Mouse (Mus musculus) heart, postnatal 0 days (tissue): ENCODE results near the gene Plin5. TPM values are rescaled to one million over a fixed set of nuclear protein-coding genes. Genes with fewer than 3 reads are reported as not detected.
"Not testable (repeated sequence)": the region's sequence is repeated elsewhere in the genome, so short reads cannot be mapped to it uniquely, and the experiment has no call there.

ENCODE experiments used
- ATAC-seq: fragments of 200-750 bp; cut with Nextera tagmentation; 2 replicates; pipeline ENCODE4 v1.8.0; 2017; ENCODE audit warnings: low read depth, moderate number of reproducible peaks, moderate library complexity; ENCODE audit not compliant: insufficient read depth
- DNase-seq: peaks from one replicate; pipeline ENCODE4 v3.0.0-alpha.2; 2016; ENCODE audit warnings: low spot score
- H3K27ac ChIP-seq: fragments of 300-500 bp; sonication (generic); 2 replicates; pipeline ENCODE4 v1.5.1; 2014; ENCODE audit warnings: low read depth, mild to moderate bottlenecking
- H3K27me3 ChIP-seq: fragments of 300-500 bp; sonication (generic); 2 replicates; pipeline ENCODE4 v1.6.1; 2014; ENCODE audit warnings: low read length, mixed read lengths; ENCODE audit not compliant: control insufficient read depth, insufficient read depth
- H3K36me3 ChIP-seq: fragments of 300-500 bp; sonication (generic); replicated peaks from 2 replicates; pipeline ENCODE4 v1.6.1; 2014; ENCODE audit warnings: low read length, mixed read lengths; ENCODE audit not compliant: control insufficient read depth, insufficient read depth
- H3K4me1 ChIP-seq: fragments of 300-500 bp; sonication (generic); 2 replicates; pipeline ENCODE4 v1.6.1; 2014; ENCODE audit warnings: antibody characterized with exemption; ENCODE audit not compliant: control insufficient read depth, insufficient read depth
- H3K4me2 ChIP-seq: fragments of 300-500 bp; sonication (generic); 2 replicates; pipeline ENCODE4 v1.6.1; 2014; ENCODE audit warnings: low read depth, mild to moderate bottlenecking, low read length, moderate library complexity
- H3K4me3 ChIP-seq: fragments of 300-500 bp; sonication (generic); 2 replicates; pipeline ENCODE4 v1.5.1; 2014; ENCODE audit warnings: low read depth, low read length
- H3K9ac ChIP-seq: fragments of 300-500 bp; sonication (generic); replicated peaks from 2 replicates; pipeline ENCODE4 v1.6.1; 2014; ENCODE audit warnings: low read depth, low read length, mixed read lengths
- H3K9me3 ChIP-seq: fragments of 300-500 bp; sonication (generic); replicated peaks from 2 replicates; pipeline ENCODE4 v1.6.1; 2016; ENCODE audit warnings: low read length; ENCODE audit not compliant: control insufficient read depth
- CTCF ChIP-seq: IDR thresholded peaks from 2 replicates; pipeline ENCODE4 v1.5.1; 2016; ENCODE audit warnings: antibody characterized with exemption, control low read depth, low read depth
- EP300 ChIP-seq: IDR thresholded peaks from 2 replicates; pipeline ENCODE4 v1.6.1; 2016; ENCODE audit warnings: antibody characterized with exemption, low read depth
- WGBS: fragments of 180-500 bp; shearing (Covaris S2); extraction: QIAGEN DNeasy Blood & Tissue Kit; methylation state at CpG from one replicate; pipeline ENCODE4 v1.1.7; 2014; 5-methylcytosine and 5-hydroxymethylcytosine counted together
- polyA plus RNA-seq: library from polyadenylated mRNA; unstranded; fragments of >200 nt; fragmentation: Nextera tagmentation; extraction: Ambion mirVana; gene quantifications from 2 replicates; pipeline ENCODE4 v1.2.1, GENCODE M21; 2015
- total RNA-seq: library from RNA; depleted of rRNA; stranded (reverse); fragments of >200 nt; gene quantifications from 2 replicates; pipeline ENCODE4 v1.2.3, GENCODE M21; 2014; ENCODE audit warnings: low replicate concordance; rRNA removed

Gene Plin5
- total and polyA plus RNA-seq, 2 experiments from 2014 or later = 55.7 to 58.8 TPM

DNA sequence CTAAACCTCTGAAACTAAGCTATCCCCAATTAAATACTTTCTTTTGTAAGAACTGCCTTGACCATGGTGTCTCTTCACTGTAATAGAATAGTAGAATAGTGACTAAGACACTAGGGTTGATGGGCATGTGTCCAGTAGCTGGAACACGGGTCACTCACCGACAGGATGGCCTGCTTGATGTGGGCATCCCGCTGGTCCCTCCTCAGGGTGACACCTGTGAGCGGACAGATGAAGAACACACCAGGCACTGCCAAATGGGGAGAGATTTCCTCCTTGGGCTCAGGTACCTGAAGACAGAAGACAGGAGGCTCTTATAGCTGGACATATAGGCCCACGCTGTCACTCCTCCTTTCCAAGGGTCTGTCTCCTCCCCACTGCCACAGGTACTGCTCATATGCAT lies 45.2 kb downstream of the Plin5 start:
- H3K27me3 ChIP-seq = no peaks in the 10 kb centered on the region
- DNase-seq = no peak
- H3K4me1 ChIP-seq = peaks cover 5% of the 10 kb centered on the region; the same call in 1 of the 2 replicates
- 83% methylated on average over 5 of the region's 5 CpGs for WGBS
- peaks cover 63% of the 10 kb centered on the region for H3K36me3 ChIP-seq
- H3K4me3 ChIP-seq = no peak overlapping the region
- TF ChIP-seq CTCF (no peak), EP300 (no peak)
- H3K9me3 ChIP-seq = no peaks in the 10 kb centered on the region
- no peak for ATAC-seq
- no peak overlapping the region for H3K9ac ChIP-seq
- no peak overlapping the region for H3K4me2 ChIP-seq
- no peak overlapping the region for H3K27ac ChIP-seq

DNA sequence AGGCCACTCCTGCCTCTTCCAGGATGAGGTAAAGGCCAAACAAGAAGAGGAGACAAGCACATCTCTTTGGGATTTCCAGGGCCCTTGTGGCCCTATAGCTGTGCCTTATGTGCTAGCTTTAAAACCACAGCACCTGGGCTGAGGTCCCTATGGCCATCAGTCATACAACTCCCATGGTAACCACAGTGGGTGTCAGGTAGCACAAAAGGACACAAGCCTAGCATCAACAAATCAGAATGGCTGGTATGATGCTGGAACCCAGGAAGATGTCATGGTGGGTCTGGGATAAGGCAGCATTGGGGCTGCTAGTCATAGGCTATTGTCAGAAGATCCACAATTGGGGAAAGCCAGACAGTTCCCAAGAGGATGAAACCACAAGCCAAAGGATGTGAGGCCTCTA lies 46.3 kb downstream of the Plin5 start:
- Histone ChIP-seq H3K4me2 (no peak overlapping the region), H3K9ac (no peak overlapping the region), H3K4me1 (peaks cover 5% of the 10 kb centered on the region; the same call in 1 of the 2 replicates), H3K27me3 (no peaks in the 10 kb centered on the region), H3K4me3 (no peak overlapping the region), H3K27ac (no peak overlapping the region), H3K9me3 (no peaks in the 10 kb centered on the region), H3K36me3 (peaks cover 73% of the 10 kb centered on the region)
- DNase-seq (no peak), ATAC-seq (no peak)
- TF ChIP-seq CTCF (no peak), EP300 (no peak)

DNA sequence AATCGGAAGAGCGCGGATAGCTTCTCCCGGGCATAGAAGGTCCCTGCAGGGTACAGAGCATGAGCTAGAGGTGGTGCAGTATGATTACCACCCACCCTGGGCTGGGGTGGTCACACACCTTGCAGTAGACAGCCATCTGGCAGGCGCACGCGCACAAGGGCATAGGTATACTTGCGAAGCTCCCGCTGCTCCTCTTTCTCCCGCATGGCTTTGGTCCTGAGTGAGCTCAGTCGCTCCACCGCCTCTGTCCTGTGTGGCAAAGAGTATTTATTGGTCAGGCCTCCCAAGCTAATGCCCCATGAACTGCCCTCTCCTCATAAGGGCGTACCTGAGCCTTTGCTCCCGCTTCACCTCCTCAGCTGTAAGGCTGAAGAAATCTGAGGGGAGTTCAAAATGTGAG lies 48.3 kb downstream of the Plin5 start:
- ATAC-seq (no peak), DNase-seq (no peak)
- H3K9me3 ChIP-seq = no peaks in the 10 kb centered on the region
- 94% methylated on average over 14 of the region's 14 CpGs for WGBS
- no peak overlapping the region for H3K4me2 ChIP-seq
- 0 out of 2 replicates have a peak, but pooled peaks cover 2% of the 10 kb centered on the region for H3K4me1 ChIP-seq
- H3K27me3 ChIP-seq = no peaks in the 10 kb centered on the region
- H3K4me3 ChIP-seq = no peak overlapping the region
- no peak overlapping the region for H3K27ac ChIP-seq
- no peak overlapping the region for H3K9ac ChIP-seq
- H3K36me3 ChIP-seq = peaks cover 91% of the 10 kb centered on the region
- TF ChIP-seq EP300 (no peak), CTCF (no peak)

DNA sequence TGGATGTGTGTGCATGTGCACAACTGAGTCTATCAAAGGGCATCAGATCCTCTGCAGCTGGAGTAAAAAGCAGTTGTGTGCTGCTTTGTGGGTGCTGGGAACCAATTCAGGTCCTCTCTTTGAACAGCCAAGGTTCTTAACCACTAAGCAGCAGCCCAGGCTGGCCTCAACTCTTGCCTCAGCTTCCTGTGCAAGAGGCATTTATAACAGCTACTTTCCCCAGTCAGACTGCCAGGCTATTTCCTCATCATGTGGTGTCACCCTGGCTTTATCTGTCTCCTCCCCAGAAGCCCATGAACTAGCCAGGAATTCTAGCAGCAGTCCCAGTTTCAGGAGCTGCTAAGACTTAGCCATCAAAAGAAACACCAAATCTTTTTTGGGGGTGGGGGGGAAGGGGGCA lies 50.9 kb downstream of the Plin5 start:
- H3K9ac ChIP-seq = no peak overlapping the region
- no peaks in the 10 kb centered on the region for H3K4me1 ChIP-seq
- H3K4me2 ChIP-seq = no peak overlapping the region
- TF ChIP-seq CTCF (no peak), EP300 (no peak)
- DNase-seq (no peak), ATAC-seq (no peak)
- H3K27ac ChIP-seq = no peak overlapping the region
- H3K27me3 ChIP-seq = no peaks in the 10 kb centered on the region
- H3K36me3 ChIP-seq = peaks cover 93% of the 10 kb centered on the region
- H3K4me3 ChIP-seq = no peak overlapping the region
- no peaks in the 10 kb centered on the region for H3K9me3 ChIP-seq

DNA sequence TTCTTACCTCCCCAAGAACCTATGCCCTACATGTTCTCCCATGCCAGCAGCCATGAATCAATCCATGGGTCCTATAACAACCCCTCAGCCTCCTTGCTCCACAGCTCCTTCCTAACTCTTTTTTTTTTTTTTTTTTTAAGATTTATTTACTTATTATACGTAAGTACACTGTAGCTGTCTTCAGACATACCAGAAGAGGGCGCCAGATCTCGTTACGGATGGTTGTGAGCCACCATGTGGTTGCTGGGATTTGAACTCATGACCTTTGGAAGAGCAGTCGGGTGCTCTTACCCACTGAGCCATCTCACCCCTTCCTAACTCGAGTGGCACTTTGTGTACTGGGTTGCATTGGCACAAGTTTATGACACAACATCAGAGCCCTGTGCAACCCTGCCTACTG lies 51.7 kb downstream of the Plin5 start:
- H3K27ac ChIP-seq, H3K4me1 ChIP-seq, H3K9ac ChIP-seq, H3K4me2 ChIP-seq, H3K27me3 ChIP-seq, DNase-seq, H3K9me3 ChIP-seq, ATAC-seq, H3K4me3 ChIP-seq: not testable (repeated sequence)
- peaks cover 92% of the 10 kb centered on the region for H3K36me3 ChIP-seq
- WGBS = 83% methylated on average over 6 of the region's 6 CpGs

DNA sequence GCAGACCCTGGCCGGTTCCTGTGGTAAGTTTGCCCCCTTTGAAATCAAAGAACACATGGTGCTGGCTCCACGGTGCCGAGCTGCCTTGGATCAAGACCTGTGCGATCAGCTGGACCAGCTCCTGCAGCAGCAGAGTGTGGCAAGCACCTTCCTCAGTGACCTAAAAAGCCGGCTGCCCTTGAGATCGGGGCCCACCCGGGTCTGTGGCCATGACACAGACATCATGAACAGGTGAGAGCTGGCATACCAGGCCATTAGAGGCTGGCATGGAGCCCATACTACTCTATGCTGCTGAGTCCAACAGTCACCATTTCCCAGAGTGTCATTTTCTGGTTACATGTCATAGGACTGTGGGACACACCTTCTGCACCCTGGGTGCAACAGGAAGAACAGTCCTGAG lies 55.3 kb downstream of the Plin5 start:
- no peak for DNase-seq
- Histone ChIP-seq H3K36me3 (peaks cover 80% of the 10 kb centered on the region), H3K4me2 (no peak overlapping the region), H3K27me3 (no peaks in the 10 kb centered on the region), H3K9me3 (no peaks in the 10 kb centered on the region), H3K4me3 (no peak overlapping the region), H3K4me1 (no peaks in the 10 kb centered on the region), H3K9ac (no peak overlapping the region), H3K27ac (no peak overlapping the region)
- WGBS = 89% methylated on average over 7 of the region's 7 CpGs
- no peak for ATAC-seq
- no peak for TF ChIP-seq CTCF
- no peak for TF ChIP-seq EP300

Other genes with a start within 250 kb of the Plin5 start
- 0.08 and 4.4 TPM in 2 replicates for gene Zfp119a, start 238.7 kb downstream of the Plin5 start, total RNA-seq
- 5.4 and 6.0 TPM in 2 replicates for gene Zfp119a, start 238.7 kb downstream of the Plin5 start, polyA plus RNA-seq
- 3.1 and 8.2 TPM in 2 replicates for gene Zfp959, start 225.5 kb downstream of the Plin5 start, total RNA-seq
- gene Zfp959, start 225.5 kb downstream of the Plin5 start, polyA plus RNA-seq = 7.3 and 7.4 TPM in 2 replicates
- gene Zfp119b, start 168.1 kb downstream of the Plin5 start, total RNA-seq = 2.9 and 3.8 TPM in 2 replicates
- 5.6 and 6.8 TPM in 2 replicates for gene Zfp119b, start 168.1 kb downstream of the Plin5 start, polyA plus RNA-seq
- not detected in 2 replicates for gene Ebi3, start 165.0 kb downstream of the Plin5 start, total RNA-seq
- gene Ebi3, start 165.0 kb downstream of the Plin5 start, polyA plus RNA-seq = 0.37 and 1.1 TPM in 2 replicates
- gene Yju2, start 158.5 kb downstream of the Plin5 start, total RNA-seq = 5.9 and 6.4 TPM in 2 replicates
- 12.3 and 12.8 TPM in 2 replicates for gene Yju2, start 158.5 kb downstream of the Plin5 start, polyA plus RNA-seq
- gene Shd, start 147.1 kb downstream of the Plin5 start, total RNA-seq = 7.5 and 11.7 TPM in 2 replicates
- gene Shd, start 147.1 kb downstream of the Plin5 start, polyA plus RNA-seq = 5.0 and 5.7 TPM in 2 replicates
- gene Fsd1, start 131.1 kb downstream of the Plin5 start, total RNA-seq = not detected in 2 replicates
- gene Fsd1, start 131.1 kb downstream of the Plin5 start, polyA plus RNA-seq = 0.26 and 0.51 TPM in 2 replicates
- 14.3 and 23.7 TPM in 2 replicates for gene Stap2, start 112.0 kb downstream of the Plin5 start, total RNA-seq
- 16.0 and 17.2 TPM in 2 replicates for gene Stap2, start 112.0 kb downstream of the Plin5 start, polyA plus RNA-seq
- gene Mpnd, start 111.9 kb downstream of the Plin5 start, total RNA-seq = 100 and 114 TPM in 2 replicates
- gene Mpnd, start 111.9 kb downstream of the Plin5 start, polyA plus RNA-seq = 42.5 and 42.9 TPM in 2 replicates
- 45.8 and 61.1 TPM in 2 replicates for gene Sh3gl1, start 81.0 kb downstream of the Plin5 start, total RNA-seq
- gene Sh3gl1, start 81.0 kb downstream of the Plin5 start, polyA plus RNA-seq = 43.5 and 49.5 TPM in 2 replicates
- gene Chaf1a, start 77.2 kb downstream of the Plin5 start, total RNA-seq = 2.8 and 8.3 TPM in 2 replicates
- 2.9 and 3.0 TPM in 2 replicates for gene Chaf1a, start 77.2 kb downstream of the Plin5 start, polyA plus RNA-seq
- gene Ubxn6, start 42.6 kb downstream of the Plin5 start, total RNA-seq = 67.5 and 68.1 TPM in 2 replicates
- 56.2 and 58.2 TPM in 2 replicates for gene Ubxn6, start 42.6 kb downstream of the Plin5 start, polyA plus RNA-seq
- 23.9 and 35.9 TPM in 2 replicates for gene Hdgfl2, start 38.0 kb downstream of the Plin5 start, total RNA-seq
- 52.1 TPM in 2 replicates for gene Hdgfl2, start 38.0 kb downstream of the Plin5 start, polyA plus RNA-seq
- 47.4 and 88.5 TPM in 2 replicates for gene Plin4, start 7.8 kb downstream of the Plin5 start, total RNA-seq
- gene Plin4, start 7.8 kb downstream of the Plin5 start, polyA plus RNA-seq = 5.9 and 9.4 TPM in 2 replicates
- 4.5 and 5.1 TPM in 2 replicates for gene Lrg1, start 4.4 kb upstream of the Plin5 start, total RNA-seq
- gene Lrg1, start 4.4 kb upstream of the Plin5 start, polyA plus RNA-seq = 9.0 and 10.0 TPM in 2 replicates
- 7.9 and 10.4 TPM in 2 replicates for gene Sema6b, start 22.7 kb upstream of the Plin5 start, total RNA-seq
- gene Sema6b, start 22.7 kb upstream of the Plin5 start, polyA plus RNA-seq = 0.81 and 0.93 TPM in 2 replicates
- 3.4 and 16.5 TPM in 2 replicates for gene Tnfaip8l1, start 44.9 kb upstream of the Plin5 start, total RNA-seq
- gene Tnfaip8l1, start 44.9 kb upstream of the Plin5 start, polyA plus RNA-seq = 4.9 and 5.6 TPM in 2 replicates
- 42.9 and 43.2 TPM in 2 replicates for gene Mydgf, start 66.3 kb upstream of the Plin5 start, total RNA-seq
- 50.2 and 52.0 TPM in 2 replicates for gene Mydgf, start 66.3 kb upstream of the Plin5 start, polyA plus RNA-seq
- 25.9 and 29.0 TPM in 2 replicates for gene Dpp9, start 101.3 kb upstream of the Plin5 start, total RNA-seq
- gene Dpp9, start 101.3 kb upstream of the Plin5 start, polyA plus RNA-seq = 12.6 and 13.3 TPM in 2 replicates
- gene Fem1a, start 139.2 kb upstream of the Plin5 start, total RNA-seq = 82.1 and 84.3 TPM in 2 replicates
- gene Fem1a, start 139.2 kb upstream of the Plin5 start, polyA plus RNA-seq = 29.5 and 37.1 TPM in 2 replicates
- gene Ticam1, start 159.2 kb upstream of the Plin5 start, total RNA-seq = 12.3 and 13.8 TPM in 2 replicates
- gene Ticam1, start 159.2 kb upstream of the Plin5 start, polyA plus RNA-seq = 4.4 and 4.6 TPM in 2 replicates
- gene Plin3, start 175.3 kb upstream of the Plin5 start, total RNA-seq = 76.8 and 78.5 TPM in 2 replicates
- 70.9 and 73.0 TPM in 2 replicates for gene Plin3, start 175.3 kb upstream of the Plin5 start, polyA plus RNA-seq
- gene Arrdc5, start 182.7 kb upstream of the Plin5 start, total RNA-seq = not detected in 2 replicates
- gene Arrdc5, start 182.7 kb upstream of the Plin5 start, polyA plus RNA-seq = not detected in 2 replicates
- gene Uhrf1, start 185.7 kb upstream of the Plin5 start, total RNA-seq = 26.8 and 33.8 TPM in 2 replicates
- gene Uhrf1, start 185.7 kb upstream of the Plin5 start, polyA plus RNA-seq = 13.2 and 14.4 TPM in 2 replicates
- gene Kdm4b, start 208.5 kb upstream of the Plin5 start, total RNA-seq = 61.8 and 80.4 TPM in 2 replicates
- gene Kdm4b, start 208.5 kb upstream of the Plin5 start, polyA plus RNA-seq = 16.1 and 17.7 TPM in 2 replicates